Mouse (Mus musculus) heart, adult 18-20 months (tissue): ENCODE data around the gene Cdkn2d. TPM values are rescaled to one million over a fixed set of nuclear protein-coding genes. Genes with fewer than 3 reads are reported as not detected.
"Not testable (repeated sequence)": the region's sequence is repeated elsewhere in the genome, so short reads cannot be mapped to it uniquely, and the experiment has no call there.

Source experiments
- DNase-seq, 2 experiments: peaks; one replicate each; pipeline ENCODE4 v3.0.0; 2021 to 2022; ENCODE audit warnings: mixed read lengths in 1 of 2
- total RNA-seq, 2 experiments: library from RNA; stranded (reverse); gene quantifications; 2 replicates each; pipeline ENCODE4 v1.2.3; 2021

Cdkn2d gene
- total RNA-seq, 2 experiments from 2014 or later, result 14.3 to 15.9 TPM

- DNase-seq, result no peak
Observed at GRCm38 (mm10) chr9:21318792-21319191, 27.6 kb upstream of the Cdkn2d start.

DNA sequence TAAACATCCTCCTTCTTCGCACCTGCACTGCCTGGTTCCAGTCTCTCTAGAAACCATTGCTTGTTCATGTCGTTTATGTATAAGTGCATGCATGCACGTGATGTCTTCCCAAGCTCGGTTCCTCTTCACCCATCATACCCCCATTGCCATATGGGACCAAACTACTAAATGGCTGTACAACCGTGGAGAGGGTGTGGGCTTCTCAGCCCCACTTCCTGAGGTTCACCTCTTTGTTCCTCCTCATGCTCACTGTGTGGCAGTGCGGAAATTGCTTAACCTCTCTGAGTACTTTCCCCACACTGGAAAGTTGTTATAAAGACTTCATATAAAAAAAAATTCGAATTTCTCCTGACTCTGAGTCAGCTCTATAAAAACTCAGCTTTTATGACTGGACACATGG is 25.5 kb upstream of the Cdkn2d start:
- DNase-seq, result no peak

DNA sequence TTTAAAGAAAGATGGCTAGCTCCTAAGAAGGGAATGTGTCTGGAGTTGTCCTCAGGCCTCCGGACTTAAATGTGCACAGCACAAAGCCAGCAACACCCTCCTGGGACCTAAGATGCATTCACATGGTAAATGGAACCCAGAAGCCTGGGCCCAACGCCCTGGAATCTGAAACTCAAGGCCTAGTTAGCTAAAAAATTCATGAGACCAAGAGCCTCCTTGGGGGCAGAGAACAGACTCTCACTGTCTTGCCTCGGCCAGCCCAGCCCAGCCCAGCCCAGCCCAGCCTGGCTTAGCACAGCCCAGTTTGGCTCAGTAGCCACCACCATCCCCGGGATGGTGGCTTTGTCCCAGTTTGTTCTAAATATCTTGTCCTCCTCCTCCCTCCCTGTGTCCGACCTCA is 24.2 kb upstream of the Cdkn2d start:
- DNase-seq, result no peak

- no peak for DNase-seq
Observed at GRCm38 (mm10) chr9:21314367-21315140, 23.3 kb upstream of the Cdkn2d start.

GRCm38 (mm10) chr9:21313394-21313793 is 22.2 kb upstream of the Cdkn2d start:
- DNase-seq, result peak; percentile 88 to 95

DNA sequence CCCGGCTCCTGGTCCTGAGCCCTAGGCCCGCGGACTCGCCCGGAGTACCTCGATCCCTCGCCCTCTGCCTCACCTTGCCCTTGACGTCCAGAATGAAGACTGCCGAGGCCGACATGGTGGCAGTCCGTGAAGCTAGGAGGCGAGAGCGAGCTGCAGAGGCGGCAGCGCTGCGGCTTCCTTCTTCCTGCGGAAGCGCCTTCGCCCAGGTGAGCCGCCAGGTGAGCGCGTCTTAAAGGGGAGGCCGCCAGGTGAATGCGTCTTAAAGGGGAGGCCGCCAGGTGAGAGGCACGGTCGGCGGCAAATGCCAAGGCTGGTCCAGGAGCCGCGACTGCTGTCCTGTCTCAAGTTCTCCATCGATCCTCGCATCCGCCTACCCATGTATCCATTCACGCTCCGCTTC is 20.9 kb upstream of the Cdkn2d start, which contains the start of gene Ap1m2:
Ap1m2 (minus strand) TSS at position 204 of the 400 bp plus-strand sequence.
- DNase-seq, result no peak

GRCm38 (mm10) chr9:21311695-21312094 is 20.5 kb upstream of the Cdkn2d start:
- DNase-seq, result no peak

DNA sequence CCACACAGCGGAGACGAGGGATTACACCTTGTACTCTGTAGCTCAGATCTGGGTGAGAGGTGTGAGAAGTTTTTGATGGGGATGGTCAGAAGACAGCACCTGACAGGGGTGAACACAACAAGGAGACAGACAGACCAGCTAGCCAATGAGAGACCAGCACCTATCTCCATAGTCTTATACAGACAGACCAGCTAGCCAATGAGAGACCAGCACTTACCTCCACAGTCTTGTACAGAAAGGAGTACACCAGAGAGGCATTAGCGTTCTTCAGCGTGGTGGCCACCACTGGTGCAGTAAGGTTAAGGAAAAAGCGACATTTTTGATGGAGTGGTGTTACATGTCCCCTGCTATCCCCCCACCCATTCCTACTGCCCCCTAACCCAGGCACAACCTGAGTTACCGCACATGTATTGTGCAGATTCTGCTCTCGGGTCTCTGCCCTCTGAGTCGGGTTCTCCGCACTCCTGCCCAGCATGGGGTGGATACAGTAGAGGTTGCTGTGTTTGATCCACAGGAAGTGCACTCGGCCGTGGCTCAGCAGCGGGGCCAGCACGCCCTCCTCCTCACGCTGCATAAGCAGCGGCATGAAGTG is 18.0 kb upstream of the Cdkn2d start:
- DNase-seq, result no peak

DNA sequence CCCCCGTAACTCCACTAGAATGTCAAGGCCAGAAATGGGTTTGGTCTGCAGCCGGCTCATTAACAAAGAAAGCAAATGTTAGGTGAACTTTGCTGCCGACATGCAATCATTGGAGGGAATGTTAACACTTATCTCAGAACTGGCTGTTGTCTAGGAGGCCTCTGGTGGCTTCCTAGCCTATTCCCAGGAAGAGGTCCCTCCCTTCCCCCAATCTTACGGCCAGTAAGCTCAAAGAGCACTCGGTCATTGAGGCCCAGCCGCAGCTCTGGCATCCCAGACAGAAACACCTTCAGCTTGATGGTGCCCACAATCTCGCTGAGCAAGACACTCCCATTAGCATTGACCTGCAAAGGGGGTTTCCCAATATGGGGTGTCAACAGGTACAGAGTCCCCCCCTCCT is 13.9 kb upstream of the Cdkn2d start:
- no peak for DNase-seq

DNA sequence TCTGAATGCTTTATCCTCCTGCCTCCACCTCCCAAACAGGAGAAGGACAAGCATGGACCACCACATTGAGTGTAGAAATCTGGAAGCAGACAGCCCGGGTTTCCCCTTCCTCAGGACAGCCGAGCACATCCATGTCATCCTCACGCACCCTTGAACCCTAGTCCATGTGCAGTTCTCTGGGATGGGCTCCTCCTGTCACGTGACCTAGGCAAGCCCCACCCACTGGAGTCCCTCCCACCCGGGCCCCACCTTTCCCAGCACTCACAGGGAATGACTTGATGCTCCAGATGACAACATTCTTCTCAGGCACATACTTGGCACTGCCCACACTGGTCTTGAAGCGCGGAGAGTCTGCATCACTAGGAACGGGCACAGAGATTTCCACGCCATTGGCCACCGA is 7.8 kb upstream of the Cdkn2d start:
- DNase-seq, result no peak

- no peak for DNase-seq
Observed at GRCm38 (mm10) chr9:21292271-21292670, 1.1 kb upstream of the Cdkn2d start.

- DNase-seq, result not testable (repeated sequence)
Observed at GRCm38 (mm10) chr9:21291868-21292267, 661 bp upstream of the Cdkn2d start.

DNA sequence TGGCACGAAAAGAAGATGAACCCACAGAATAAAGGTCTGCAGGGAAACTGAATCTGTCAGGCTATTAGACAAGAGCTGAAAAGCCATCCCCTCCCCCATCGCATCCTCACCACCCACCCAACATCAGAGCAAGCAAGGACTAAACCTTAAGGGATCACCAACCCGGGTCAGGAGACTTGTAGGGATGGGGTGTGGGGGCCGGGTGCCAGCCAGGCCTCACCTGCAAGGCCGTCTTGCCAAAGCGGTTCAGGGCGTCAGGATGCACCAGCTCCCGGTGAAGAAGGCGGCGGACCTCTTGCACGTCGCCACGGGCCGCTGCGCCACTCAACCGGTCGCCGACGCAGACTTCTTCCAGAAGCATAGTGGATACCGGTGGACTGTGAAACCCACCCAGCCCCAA is 618 bp downstream of the Cdkn2d start:
- no peak for DNase-seq

GRCm38 (mm10) chr9:21289337-21289671 is 1.9 kb downstream of the Cdkn2d start:
- no peak for DNase-seq

GRCm38 (mm10) chr9:21288404-21289336 is 2.5 kb downstream of the Cdkn2d start:
- peak in 1 of 2 experiments; percentile 35 for DNase-seq

- DNase-seq, result peak; percentile 99 to 100
Observed at GRCm38 (mm10) chr9:21287571-21288402, 3.4 kb downstream of the Cdkn2d start, which contains the start of gene Kri1. Gene Kri1, minus strand, starts transcription at chr9:21287969.

- DNase-seq, result no peak
Observed at GRCm38 (mm10) chr9:21286753-21287152, 4.5 kb downstream of the Cdkn2d start.

DNA sequence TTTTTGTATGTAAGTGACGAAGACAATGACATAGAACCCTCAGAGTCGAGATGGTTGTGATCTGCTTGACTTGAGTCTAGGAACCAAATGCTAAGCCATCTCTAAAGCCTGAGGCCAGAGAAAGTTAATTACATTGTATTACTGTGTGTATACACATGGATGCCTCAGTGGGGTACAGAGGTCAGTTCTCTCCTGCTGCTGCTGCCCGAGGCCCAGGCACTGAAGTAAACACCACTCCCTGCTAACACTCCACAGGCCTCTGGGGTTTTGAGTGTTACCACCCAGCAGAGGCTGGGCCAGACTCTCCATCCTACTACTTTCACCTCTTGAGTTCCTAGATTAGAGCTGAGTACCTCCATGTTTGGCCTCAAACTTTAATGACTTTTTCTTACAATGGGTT is 7.2 kb downstream of the Cdkn2d start:
- DNase-seq, result no peak

DNA sequence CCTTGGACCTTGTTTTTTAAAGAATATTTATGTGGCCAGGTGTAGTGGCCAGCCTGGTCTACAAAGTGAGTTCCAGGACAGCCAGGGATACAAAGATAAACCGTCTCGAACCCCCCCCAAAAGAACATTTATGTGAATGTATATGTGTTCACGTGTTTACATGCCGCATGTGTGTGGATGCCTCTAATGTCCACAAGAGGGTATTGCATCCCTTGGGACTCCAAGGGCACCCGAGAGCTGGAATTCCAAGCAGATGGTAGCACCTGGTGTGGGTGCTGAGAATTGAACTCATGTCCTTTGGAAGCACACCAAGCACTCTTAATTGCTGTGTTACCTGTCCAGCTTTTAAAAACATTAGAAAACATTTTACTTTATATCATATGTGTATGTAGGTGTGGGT is 7.6 kb downstream of the Cdkn2d start:
- no peak for DNase-seq

DNA sequence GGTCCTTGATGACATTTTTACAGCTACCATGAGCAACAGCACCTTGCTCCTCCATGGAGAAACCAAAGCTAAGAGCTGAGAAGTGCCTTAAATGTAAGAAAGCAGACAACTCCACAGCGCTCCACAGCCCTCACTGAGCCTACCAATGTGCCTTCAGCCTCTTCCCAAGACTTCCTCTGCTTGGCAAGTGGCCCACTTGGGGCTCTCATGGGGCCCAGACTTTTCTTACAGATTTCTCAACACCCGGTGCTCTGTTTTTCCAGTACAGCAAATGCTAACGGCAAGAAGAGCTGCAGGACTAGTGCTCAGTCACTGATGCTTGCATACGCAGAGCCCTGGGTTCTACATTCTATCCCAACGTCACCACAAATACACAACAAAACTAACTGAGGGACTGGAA is 13.4 kb downstream of the Cdkn2d start:
- peak in 1 of 2 experiments; percentile 48 for DNase-seq

GRCm38 (mm10) chr9:21276307-21276706 is 14.9 kb downstream of the Cdkn2d start:
- DNase-seq, result no peak

DNA sequence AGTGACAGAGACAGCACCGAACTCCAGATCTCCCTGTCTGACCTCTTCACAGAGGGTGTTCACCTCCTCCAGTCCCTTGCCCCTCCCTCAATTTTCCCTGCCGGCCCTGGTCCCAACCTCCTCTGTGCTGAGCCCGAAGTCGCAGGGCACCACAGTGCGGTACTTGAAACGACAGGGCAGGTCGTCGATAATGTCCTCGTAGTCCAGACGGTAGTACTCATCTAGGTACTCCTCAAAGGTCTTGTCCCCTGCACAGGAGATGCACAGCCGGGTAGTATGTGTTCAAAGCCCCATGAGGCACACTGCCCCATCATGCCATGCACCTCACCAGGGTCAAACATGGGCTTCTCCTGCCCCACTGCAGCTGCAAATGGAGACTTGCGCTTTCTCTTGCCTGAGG is 15.5 kb downstream of the Cdkn2d start:
- DNase-seq, result no peak
